Mouse (Mus musculus) E14TG2a.4 (cell line): Measurements from ENCODE around the gene Ablim1.

Experiments used
- CTCF ChIP-seq: conservative IDR thresholded peaks from 2 replicates; pipeline ENCODE4 v1.5.1; 2014; ENCODE audit warnings: low read length
- POU5F1 ChIP-seq: IDR thresholded peaks from 2 replicates; pipeline ENCODE4 v1.6.1; 2014; ENCODE audit warnings: low read length, borderline replicate concordance

- TF ChIP-seq CTCF (no peak), POU5F1 (no peak)
These were observed 42.5 kb upstream of the Ablim1 start for GRCm38 (mm10) chr19:57357244-57357643.
